Mouse (Mus musculus) midbrain, embryonic 15.5 days (tissue): ENCODE measurements around the gene Slc25a19. TPM values are rescaled to one million over a fixed set of nuclear protein-coding genes. Genes with fewer than 3 reads are reported as not detected.

Source experiments
- ATAC-seq: fragments of 200-750 bp; cut with Nextera tagmentation; replicated peaks from 2 replicates; pipeline ENCODE4 v1.8.0; 2017; ENCODE audit warnings: moderate TSS enrichment
- H3K27ac ChIP-seq: fragments of 300-500 bp; sonication (generic); 2 replicates; pipeline ENCODE4 v1.5.1; 2015; ENCODE audit warnings: mild to moderate bottlenecking, inconsistent platforms
- H3K27me3 ChIP-seq: fragments of 300-500 bp; sonication (generic); replicated peaks from 2 replicates; pipeline ENCODE4 v1.6.1; 2015; ENCODE audit warnings: inconsistent platforms
- H3K36me3 ChIP-seq: fragments of 300-500 bp; sonication (generic); replicated peaks from 2 replicates; pipeline ENCODE4 v1.6.1; 2015; ENCODE audit warnings: inconsistent platforms
- H3K4me1 ChIP-seq: fragments of 300-500 bp; sonication (generic); 2 replicates; pipeline ENCODE4 v1.6.1; 2015; ENCODE audit warnings: inconsistent platforms
- H3K4me2 ChIP-seq: fragments of 300-500 bp; sonication (generic); 2 replicates; pipeline ENCODE4 v1.6.1; 2015; ENCODE audit warnings: inconsistent platforms, mild to moderate bottlenecking, moderate library complexity
- H3K4me3 ChIP-seq: fragments of 300-500 bp; sonication (generic); 2 replicates; pipeline ENCODE4 v1.5.1; 2015; ENCODE audit warnings: mild to moderate bottlenecking, inconsistent platforms
- H3K9ac ChIP-seq: fragments of 300-500 bp; sonication (generic); 2 replicates; pipeline ENCODE4 v1.6.1; 2015; ENCODE audit warnings: mild to moderate bottlenecking, inconsistent platforms
- H3K9me3 ChIP-seq: fragments of 300-500 bp; sonication (generic); 2 replicates; pipeline ENCODE4 v1.6.1; 2016; ENCODE audit warnings: inconsistent platforms
- WGBS: fragments of 180-500 bp; shearing (Covaris S2); methylation state at CpG from one replicate; pipeline ENCODE4 v1.1.7; 2015; ENCODE audit warnings: mixed read lengths; 5-methylcytosine and 5-hydroxymethylcytosine counted together
- polyA plus RNA-seq: library from polyadenylated mRNA; unstranded; fragments of >200 nt; fragmentation: Nextera tagmentation; extraction: Ambion mirVana; gene quantifications from 2 replicates; pipeline ENCODE4 v1.2.1, GENCODE M21; 2015

Slc25a19 gene
- polyA plus RNA-seq, 1 experiment from 2014 or later: 43.5 TPM

DNA sequence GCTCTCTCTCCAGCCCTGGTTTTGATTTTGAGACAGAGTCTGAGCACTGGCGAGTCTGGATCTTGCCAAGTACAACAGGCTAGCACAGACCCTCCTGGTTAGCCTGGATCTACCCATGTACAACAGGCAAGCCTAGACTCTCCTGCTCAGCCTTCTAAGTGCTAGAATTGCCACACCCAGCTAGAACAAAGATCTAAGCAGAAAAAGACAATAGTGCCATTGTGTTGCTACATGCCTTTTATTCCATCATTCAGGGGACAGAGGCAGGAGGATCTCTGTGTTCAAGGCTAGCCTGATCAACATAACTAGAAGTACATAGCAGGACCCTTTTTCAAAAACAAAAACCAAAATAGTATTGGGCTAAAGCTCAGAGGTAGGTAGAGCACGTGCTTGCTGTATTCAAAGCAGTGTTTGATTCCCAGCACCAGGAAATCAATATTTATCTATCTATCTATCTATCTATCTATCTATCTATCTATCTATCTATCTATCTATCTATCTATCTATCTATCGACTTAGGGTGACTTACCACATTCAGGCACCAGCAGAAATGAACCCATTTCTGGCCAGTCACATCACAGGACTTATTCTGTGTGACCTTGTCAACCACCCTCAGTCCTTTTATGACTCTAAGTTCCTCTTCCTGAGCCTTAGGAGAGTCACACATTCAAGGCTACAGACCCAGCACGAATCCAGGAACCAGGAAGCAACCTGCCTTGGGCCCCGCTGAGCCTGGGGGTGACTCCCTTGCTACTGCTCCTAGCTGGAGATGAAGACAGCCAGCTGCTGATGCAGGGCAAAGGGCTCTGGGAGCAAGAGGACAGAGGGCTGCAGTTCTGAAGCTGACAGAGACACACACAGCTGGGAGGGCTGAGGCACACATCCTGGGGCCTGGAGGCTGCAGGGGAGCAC lies 10.7 kb upstream of the Slc25a19 start:
- H3K9me3 ChIP-seq: no peaks in the 10 kb centered on the region
- H3K4me3 ChIP-seq: no peak overlapping the region
- H3K9ac ChIP-seq: no peak overlapping the region
- 83% methylated on average over 5 of the region's 5 CpGs for WGBS
- no peaks in the 10 kb centered on the region for H3K36me3 ChIP-seq
- no peaks in the 10 kb centered on the region for H3K27me3 ChIP-seq
- H3K4me2 ChIP-seq: no peak overlapping the region
- H3K27ac ChIP-seq: no peak overlapping the region
- no peaks in the 10 kb centered on the region for H3K4me1 ChIP-seq
- ATAC-seq: no peak

DNA sequence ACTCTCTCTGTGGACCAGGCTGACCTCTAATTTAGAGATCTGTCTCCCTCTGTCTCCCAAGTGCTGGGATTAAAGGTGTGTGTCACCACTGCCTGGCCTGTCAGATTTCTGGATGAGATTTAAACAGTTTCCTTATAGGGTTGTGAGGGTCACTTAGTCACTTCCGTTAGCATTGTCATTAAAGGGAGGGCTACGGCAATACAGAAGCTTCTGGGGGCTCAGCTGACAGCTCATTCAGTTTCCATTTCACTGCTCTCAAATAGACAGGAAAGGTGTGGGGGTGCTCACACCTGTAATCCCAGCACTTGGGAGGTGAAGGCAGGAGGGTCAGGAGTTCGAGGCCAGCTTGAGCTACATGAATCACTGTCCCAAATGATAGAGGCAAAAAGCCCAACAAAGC lies 8.9 kb upstream of the Slc25a19 start:
- Histone ChIP-seq H3K27me3 (no peaks in the 10 kb centered on the region), H3K27ac (no peak overlapping the region), H3K9me3 (no peaks in the 10 kb centered on the region), H3K36me3 (no peaks in the 10 kb centered on the region), H3K4me2 (no peak overlapping the region), H3K4me3 (no peak overlapping the region), H3K4me1 (no peaks in the 10 kb centered on the region), H3K9ac (no peak overlapping the region)
- WGBS: 83% methylated on average over 3 of the region's 3 CpGs
- no peak for ATAC-seq

DNA sequence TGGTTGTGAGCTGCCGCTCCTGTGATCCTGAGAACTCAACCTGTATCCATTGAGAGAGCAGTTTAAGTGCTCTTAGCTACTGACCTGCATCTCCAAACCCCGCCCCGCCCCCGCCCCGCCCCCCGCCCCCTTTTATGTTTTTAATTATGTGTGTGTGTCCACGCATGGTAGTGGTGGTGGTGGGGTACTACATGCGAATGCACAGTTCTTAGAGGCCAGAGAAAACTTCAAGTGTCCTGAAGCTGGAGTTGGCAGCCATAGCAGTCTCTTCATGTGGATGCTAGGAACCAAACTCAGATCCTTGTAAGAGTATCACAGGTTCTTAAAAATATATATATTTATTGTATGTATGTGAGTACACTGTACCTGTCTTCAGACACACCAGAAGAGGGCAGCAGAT lies 7.4 kb upstream of the Slc25a19 start:
- Histone ChIP-seq H3K9me3 (no peaks in the 10 kb centered on the region), H3K4me3 (no peak overlapping the region), H3K4me2 (no peak overlapping the region), H3K9ac (no peak overlapping the region), H3K27ac (no peak overlapping the region), H3K27me3 (no peaks in the 10 kb centered on the region), H3K4me1 (no peaks in the 10 kb centered on the region), H3K36me3 (no peaks in the 10 kb centered on the region)
- ATAC-seq: no peak
- WGBS: 81% methylated on average over 8 of the region's 8 CpGs

DNA sequence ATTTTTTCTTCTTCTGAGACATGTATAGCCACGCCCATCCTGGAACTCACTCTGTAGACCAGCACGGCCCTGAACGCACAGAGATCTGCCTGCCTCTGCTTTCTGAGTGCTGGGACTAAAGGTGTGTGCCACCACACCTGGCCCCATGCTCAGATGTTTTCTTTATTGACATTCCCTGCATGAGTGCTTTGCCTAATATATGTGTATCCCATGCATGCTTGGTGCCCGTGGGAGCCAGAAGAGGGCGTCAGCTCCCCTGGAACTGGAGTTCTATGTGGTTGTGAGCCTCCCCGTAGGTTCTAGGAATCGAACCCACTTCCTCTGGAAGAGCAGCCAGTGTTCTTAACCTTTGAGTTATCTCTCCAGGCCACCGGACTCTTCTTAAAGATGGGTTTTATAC lies 6.9 kb upstream of the Slc25a19 start:
- Histone ChIP-seq H3K4me1 (no peaks in the 10 kb centered on the region), H3K27ac (no peak overlapping the region), H3K9ac (no peak overlapping the region), H3K4me3 (no peak overlapping the region), H3K4me2 (no peak overlapping the region), H3K27me3 (no peaks in the 10 kb centered on the region), H3K36me3 (no peaks in the 10 kb centered on the region), H3K9me3 (no peaks in the 10 kb centered on the region)
- WGBS: 84% methylated on average over 8 of the region's 8 CpGs
- ATAC-seq: no peak

DNA sequence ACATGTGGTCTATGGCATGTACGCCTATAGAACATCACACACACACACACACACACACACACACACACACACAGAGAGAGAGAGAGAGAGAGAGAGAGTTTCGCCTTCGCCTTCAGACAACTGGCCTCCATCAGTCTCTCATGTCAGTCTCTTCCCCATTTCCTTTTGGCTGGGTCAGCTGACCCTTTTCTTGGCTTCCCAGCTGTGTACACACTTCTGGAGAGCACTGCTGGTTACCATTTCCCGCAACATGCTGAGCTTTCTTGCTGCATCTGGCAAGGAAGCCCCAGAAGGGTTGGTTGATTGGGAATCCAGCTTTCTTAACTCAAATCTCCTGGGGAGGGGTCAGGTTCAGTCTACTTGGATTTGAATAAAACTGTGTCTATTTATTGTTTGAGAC lies 6.0 kb upstream of the Slc25a19 start:
- Histone ChIP-seq H3K36me3 (no peaks in the 10 kb centered on the region), H3K27ac (no peak overlapping the region), H3K9me3 (no peaks in the 10 kb centered on the region), H3K4me1 (no peaks in the 10 kb centered on the region), H3K27me3 (no peaks in the 10 kb centered on the region), H3K4me3 (no peak overlapping the region), H3K4me2 (no peak overlapping the region), H3K9ac (no peak overlapping the region)
- WGBS: 81% methylated on average over 4 of the region's 4 CpGs
- no peak for ATAC-seq

DNA sequence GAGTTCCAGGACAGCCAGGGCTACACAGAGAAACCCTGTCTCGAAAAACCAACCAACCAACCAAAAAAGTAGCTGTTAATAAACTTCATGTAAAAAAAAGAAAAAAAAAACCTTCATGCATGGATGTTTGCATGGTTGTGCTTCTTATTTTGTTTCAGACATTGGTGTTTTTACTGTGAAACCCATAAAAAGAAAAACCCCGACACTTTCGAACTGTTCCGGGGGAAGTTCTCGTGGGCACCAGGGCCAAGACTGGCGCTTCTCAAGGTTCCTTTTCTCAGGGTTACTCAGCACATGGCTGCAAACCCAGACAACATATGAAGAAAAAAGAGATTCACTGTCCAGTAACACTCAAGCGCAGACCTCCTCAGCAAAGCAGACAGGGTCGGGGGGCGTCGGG lies 4.8 kb upstream of the Slc25a19 start:
- no peaks in the 10 kb centered on the region for H3K9me3 ChIP-seq
- H3K27ac ChIP-seq: no peak overlapping the region
- no peak overlapping the region for H3K9ac ChIP-seq
- ATAC-seq: no peak
- no peaks in the 10 kb centered on the region for H3K36me3 ChIP-seq
- H3K27me3 ChIP-seq: no peaks in the 10 kb centered on the region
- H3K4me2 ChIP-seq: no peak overlapping the region
- WGBS: 87% methylated on average over 10 of the region's 10 CpGs
- no peaks in the 10 kb centered on the region for H3K4me1 ChIP-seq
- no peak overlapping the region for H3K4me3 ChIP-seq

DNA sequence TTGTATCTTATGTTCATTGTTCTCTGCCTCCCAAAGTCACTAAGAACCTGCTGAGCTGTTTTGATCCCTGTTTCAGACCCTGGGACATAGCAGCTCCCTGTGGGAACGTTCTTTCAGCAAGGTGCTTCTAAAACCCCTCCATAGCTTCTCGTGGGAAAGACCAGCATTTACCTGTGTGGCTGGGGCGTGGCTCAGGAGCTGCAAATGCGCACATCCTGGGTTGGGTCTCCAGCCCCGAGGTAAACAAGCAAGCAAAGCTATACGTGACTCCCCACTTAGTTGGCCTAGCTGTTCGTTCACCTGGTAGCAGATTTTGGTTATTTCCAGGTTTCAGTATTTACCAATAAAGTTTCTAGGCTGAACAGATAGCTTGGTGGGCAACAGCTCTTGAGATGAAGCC lies 4.2 kb upstream of the Slc25a19 start:
- WGBS: 76% methylated on average over 7 of the region's 7 CpGs

DNA sequence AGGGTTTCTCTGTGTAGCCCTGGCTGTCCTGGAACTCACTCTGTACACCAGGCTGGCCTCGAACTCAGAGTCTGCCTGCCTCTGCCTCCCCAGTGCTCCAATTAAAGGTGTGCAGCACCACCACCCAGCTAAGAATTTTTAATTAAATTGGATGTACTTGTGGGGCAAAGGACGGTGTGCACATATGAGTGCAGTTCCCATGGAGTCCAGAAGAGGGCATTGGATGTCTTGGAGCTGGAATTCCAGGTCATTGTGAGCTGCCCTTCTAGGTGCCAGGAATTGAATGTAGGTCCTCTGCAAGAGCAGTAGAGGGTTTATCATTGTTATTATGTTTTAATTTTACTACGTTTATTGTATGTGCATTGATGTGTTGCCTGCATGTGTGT lies 3.4 kb upstream of the Slc25a19 start:
- Histone ChIP-seq H3K9me3 (no peaks in the 10 kb centered on the region), H3K36me3 (no peaks in the 10 kb centered on the region), H3K9ac (no peak overlapping the region), H3K27me3 (no peaks in the 10 kb centered on the region), H3K4me1 (peaks cover 8% of the 10 kb centered on the region), H3K27ac (no peak overlapping the region), H3K4me3 (no peak overlapping the region), H3K4me2 (no peak overlapping the region)
- no peak for ATAC-seq
- 17% methylated on average over 3 of the region's 3 CpGs for WGBS

More for the DNA sequence above, 4.2 kb upstream of the Slc25a19 start:
- H3K27me3 ChIP-seq: no peaks in the 10 kb centered on the region
- H3K4me3 ChIP-seq: no peak overlapping the region
- no peak for ATAC-seq
- H3K4me1 ChIP-seq: peaks cover under 1% of the 10 kb centered on the region
- H3K9ac ChIP-seq: no peak overlapping the region
- H3K27ac ChIP-seq: no peak overlapping the region
- no peaks in the 10 kb centered on the region for H3K36me3 ChIP-seq
- H3K4me2 ChIP-seq: no peak overlapping the region
- no peaks in the 10 kb centered on the region for H3K9me3 ChIP-seq

DNA sequence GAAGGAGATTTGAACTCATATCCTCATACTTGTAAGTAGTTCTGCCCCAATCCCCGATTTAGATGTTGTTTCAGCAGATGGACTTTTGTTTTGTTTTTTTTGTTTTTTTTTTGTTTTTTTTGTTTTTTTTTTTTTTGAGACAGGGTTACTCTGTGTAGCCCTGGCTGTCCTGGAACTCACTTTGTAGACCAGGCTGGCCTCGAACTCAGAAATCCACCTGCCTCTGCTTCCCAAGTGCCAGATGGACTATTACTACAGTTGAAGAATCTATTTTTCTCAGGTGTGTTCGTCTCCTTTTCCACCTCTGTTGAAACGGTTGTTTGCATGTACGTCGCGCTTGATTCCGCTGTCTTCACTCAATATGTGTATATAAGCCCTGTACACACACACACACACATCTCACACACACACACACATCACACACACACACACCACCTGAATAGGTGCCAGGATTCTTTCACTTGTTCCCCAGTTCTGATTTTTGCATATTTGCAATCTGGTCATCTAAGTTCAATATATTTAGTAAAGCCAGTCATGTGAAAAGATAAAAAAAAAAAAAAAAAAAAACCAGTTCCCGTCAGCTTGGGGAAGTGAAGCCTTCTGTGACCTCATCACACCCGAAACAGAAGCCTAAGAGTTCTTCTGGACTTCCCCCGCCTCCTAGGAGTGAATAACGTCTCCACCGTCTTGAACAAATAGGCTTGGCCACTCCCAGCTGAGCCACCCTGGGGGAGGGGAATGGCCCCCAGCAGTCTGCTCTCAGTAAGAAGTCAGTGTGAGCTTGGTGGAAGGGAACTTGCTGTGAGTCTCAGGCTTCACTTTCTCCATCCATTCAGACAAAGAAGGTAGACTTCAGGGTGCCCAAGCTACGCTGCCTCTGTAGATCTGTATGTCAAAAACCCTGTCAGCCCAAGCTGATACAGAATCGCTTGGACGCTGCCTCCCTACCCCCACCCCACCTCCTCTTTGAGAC lies 2.7 kb upstream of the Slc25a19 start:
- Histone ChIP-seq H3K27me3 (no peaks in the 10 kb centered on the region), H3K36me3 (no peaks in the 10 kb centered on the region), H3K9me3 (no peaks in the 10 kb centered on the region), H3K4me2 (no peak overlapping the region), H3K9ac (no peak overlapping the region), H3K4me1 (peaks cover 9% of the 10 kb centered on the region), H3K27ac (no peak overlapping the region), H3K4me3 (no peak overlapping the region)
- ATAC-seq: no peak
- WGBS: 50% methylated on average over 16 of the region's 16 CpGs

DNA sequence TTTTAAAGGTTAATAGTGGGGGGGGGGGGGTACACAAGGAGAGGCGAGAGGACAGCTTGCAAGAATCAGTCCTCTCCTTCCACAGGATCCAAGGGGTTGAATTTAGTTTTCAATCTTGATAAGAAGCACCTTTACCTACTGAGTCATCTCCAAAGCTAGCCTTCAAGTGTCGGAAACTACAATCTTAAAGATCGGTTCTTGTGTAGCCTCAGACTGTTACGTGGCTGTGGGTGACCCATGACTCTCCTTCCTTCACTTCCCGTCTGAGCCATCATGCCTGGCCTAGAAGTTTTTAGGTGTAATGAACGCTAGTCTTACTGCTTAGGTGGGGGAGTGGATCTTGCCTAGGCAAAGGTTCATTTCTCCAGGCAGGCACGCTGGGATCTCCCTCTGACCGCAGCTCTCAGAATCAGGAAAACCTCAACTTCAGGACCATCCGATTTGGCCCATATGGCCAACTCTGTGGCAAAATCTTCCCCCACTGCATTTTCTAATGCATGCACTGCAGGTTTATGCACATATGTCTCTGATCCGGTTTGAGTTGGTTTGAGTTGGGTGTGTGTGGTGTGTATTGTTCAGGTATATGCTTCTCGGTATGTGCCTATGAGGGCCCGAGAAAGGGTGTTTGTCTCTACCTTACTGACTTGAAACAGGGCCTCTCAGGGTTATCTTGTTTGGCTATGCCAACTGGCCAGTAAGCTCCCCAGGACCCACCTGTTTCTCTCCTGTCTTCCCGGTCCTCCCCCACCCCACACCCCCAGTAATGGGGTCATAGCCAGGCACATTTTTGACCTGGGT lies 1.8 kb upstream of the Slc25a19 start:
- no peak for ATAC-seq
- Histone ChIP-seq H3K4me3 (no peak overlapping the region), H3K4me1 (peaks cover 9% of the 10 kb centered on the region), H3K9ac (no peak overlapping the region), H3K27ac (no peak overlapping the region), H3K36me3 (no peaks in the 10 kb centered on the region), H3K27me3 (no peaks in the 10 kb centered on the region), H3K4me2 (no peak overlapping the region), H3K9me3 (no peaks in the 10 kb centered on the region)
- 85% methylated on average over 13 of the region's 13 CpGs for WGBS

DNA sequence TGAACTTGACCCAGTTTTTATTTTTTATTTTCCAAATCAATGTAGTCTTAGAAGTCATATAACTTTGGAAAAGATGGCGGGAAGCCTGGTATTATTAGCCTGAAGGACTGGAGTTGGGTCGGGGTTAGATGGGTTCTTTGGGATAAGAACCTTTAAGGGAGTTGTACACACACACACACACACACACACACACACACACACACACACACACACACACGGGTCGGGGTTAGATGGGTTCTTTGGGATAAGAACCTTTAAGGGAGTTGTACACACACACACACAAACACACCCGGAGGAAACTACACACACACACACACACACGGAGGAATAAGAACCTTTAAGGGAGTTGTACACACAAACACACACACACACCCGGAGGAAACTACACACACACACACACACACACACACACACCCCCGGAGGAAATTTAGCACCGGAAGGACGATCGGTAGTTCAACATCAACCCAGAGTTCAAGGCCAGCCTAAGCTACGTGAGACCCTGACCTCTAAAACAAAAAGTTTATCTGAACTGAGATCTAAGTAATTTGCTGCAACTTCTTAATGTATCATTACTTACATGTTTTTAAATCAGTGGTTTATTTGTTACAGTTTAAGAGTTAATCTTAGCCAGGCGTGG lies 488 bp upstream of the Slc25a19 start:
- WGBS: 50% methylated on average over 13 of the region's 13 CpGs
- Histone ChIP-seq H3K27ac (0 out of 2 replicates have a peak overlapping the region, but pooled peaks have one; percentile 63), H3K4me2 (peak overlapping the region; percentile 84), H3K4me3 (peak overlapping the region; percentile 71), H3K9ac (no peak overlapping the region), H3K36me3 (no peaks in the 10 kb centered on the region), H3K27me3 (no peaks in the 10 kb centered on the region), H3K4me1 (peaks cover 9% of the 10 kb centered on the region), H3K9me3 (no peaks in the 10 kb centered on the region)
- ATAC-seq: peak; percentile 41
